In the genomic region with DNA sequence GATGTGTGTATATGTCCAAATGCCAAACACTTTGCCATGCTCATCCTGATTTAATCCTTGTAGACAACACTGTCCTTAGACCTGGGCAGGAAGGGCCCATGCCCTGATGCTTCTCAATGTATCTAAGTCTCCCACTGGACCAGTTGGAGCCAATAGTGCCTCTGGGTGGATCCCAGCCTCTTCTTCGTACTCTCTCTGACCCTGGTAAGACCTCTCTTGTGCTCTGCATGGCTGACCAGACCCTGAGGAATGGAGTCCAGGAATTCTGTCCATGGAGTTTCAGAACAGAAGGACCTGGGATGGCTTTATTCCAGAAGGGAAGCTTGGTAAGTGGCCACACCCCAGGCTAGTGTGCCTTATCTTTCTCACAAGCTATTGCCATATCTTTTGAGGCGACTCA, we compare ENCODE assay signal across 17 mouse cellular contexts.
DNase-seq lines count a peak whose midpoint lies in the region; ATAC-seq and TF ChIP-seq lines count a peak whose summit lies in the region.
"Had no signal": no experiment of that assay in that cellular context is flagged by ENCODE, and none has a peak within 500 bp of the region (broad histone marks: within the 10 kb centered on the region; RNA-seq: fewer than 3 reads in every experiment).

No protein-coding gene starts in this region.

- TF ChIP-seq CTCF in gastrocnemius, adult 2 months (IDR thresholded peaks at IDR 0.05): no peak
- TF ChIP-seq CTCF in heart, postnatal 0 days (IDR thresholded peaks at IDR 0.05; ENCODE audit: low read depth): no peak

- intact Hi-C loops in gastrocnemius, adult 2 months (cut with DNase I): no loop called here
- intact Hi-C loops in gastrocnemius, postnatal 36 days (cut with DNase I): no loop called here

- H3K4me1 ChIP-seq in heart, postnatal 0 days (ENCODE audit: control insufficient read depth, insufficient read depth): peaks cover 50% of the 10 kb centered on the region
- peaks cover 26% of the 10 kb centered on the region for H3K4me1 ChIP-seq in heart, embryonic 11.5 days (ENCODE audit: control insufficient read depth, insufficient read depth, low read length)
- peaks cover 40% of the 10 kb centered on the region for H3K4me1 ChIP-seq in brown adipose tissue, adult 24 weeks (ENCODE audit: control insufficient read depth, insufficient read depth, insufficient read length, low read length)

- 13% methylated on average over 2 of the region's 2 CpGs for WGBS in heart, postnatal 0 days
- 59% methylated on average over 2 of the region's 2 CpGs for WGBS in heart, embryonic 11.5 days (ENCODE audit: insufficient replicate concordance)

- H3K9me3 ChIP-seq in heart, postnatal 0 days (replicated peaks; ENCODE audit: control insufficient read depth, low read length): no peaks in the 10 kb centered on the region
- no peaks in the 10 kb centered on the region for H3K9me3 ChIP-seq in heart, embryonic 11.5 days (replicated peaks; ENCODE audit: control insufficient read depth, low read length)
- H3K9me3 ChIP-seq: embryonic facial prominence, embryonic 12.5 days; kidney, embryonic 15.5 days; limb, embryonic 13.5 days had no signal

- DNase-seq in cerebellum, adult 9-10 months: peak; percentile 76
- DNase-seq in cerebellum, postnatal 10 days: no peak
- DNase-seq in gastrocnemius, adult 2 months: no peak
- DNase-seq in gastrocnemius, postnatal 36 days: no peak
- no peak for DNase-seq in heart, postnatal 0 days (ENCODE audit: low spot score)
- no peak for DNase-seq in spleen, postnatal 36 days (ENCODE audit: low spot score in 2 of 2)
- DNase-seq: kidney, adult 18-20 months had no signal

- no peak overlapping the region for H3K4me3 ChIP-seq in gastrocnemius, adult 2 months
- no peak overlapping the region for H3K4me3 ChIP-seq in heart, postnatal 0 days (ENCODE audit: low read depth, low read length)
- no peak overlapping the region for H3K4me3 ChIP-seq in heart, embryonic 11.5 days (ENCODE audit: low read depth, low read length)
- no peak overlapping the region for H3K4me3 ChIP-seq in brown adipose tissue, adult 24 weeks (ENCODE audit: insufficient read depth, low read depth, low read length)
- H3K4me3 ChIP-seq: embryonic facial prominence, embryonic 12.5 days; kidney, embryonic 15.5 days; limb, embryonic 13.5 days had no signal

- no peak for TF ChIP-seq EP300 in heart, postnatal 0 days (IDR thresholded peaks at IDR 0.05; ENCODE audit: low read depth)

- no peak overlapping the region for H3K9ac ChIP-seq in heart, postnatal 0 days (replicated peaks; ENCODE audit: low read depth, low read length)
- H3K9ac ChIP-seq in heart, embryonic 11.5 days (ENCODE audit: low read depth, low read length): no peak overlapping the region
- H3K9ac ChIP-seq: embryonic facial prominence, embryonic 12.5 days; kidney, embryonic 15.5 days; limb, embryonic 13.5 days had no signal

- no peaks in the 10 kb centered on the region for H3K27me3 ChIP-seq in heart, postnatal 0 days (ENCODE audit: control insufficient read depth, insufficient read depth, low read length)
- H3K27me3 ChIP-seq in heart, embryonic 11.5 days (ENCODE audit: control insufficient read depth, insufficient read depth, low read length): no peaks in the 10 kb centered on the region
- H3K27me3 ChIP-seq: embryonic facial prominence, embryonic 12.5 days; kidney, embryonic 15.5 days; Patski had no signal

- ATAC-seq in heart, postnatal 0 days (ENCODE audit: insufficient read depth, low read depth): no peak
- no peak for ATAC-seq in heart, embryonic 11.5 days (replicated peaks; ENCODE audit: insufficient number of reproducible peaks, low FRiP score, low TSS enrichment)
- ATAC-seq: hindbrain, embryonic 16.5 days; midbrain, embryonic 16.5 days; Patski had no signal

- H3K27ac ChIP-seq in gastrocnemius, adult 2 months: peak overlapping the region; percentile 67
- H3K27ac ChIP-seq in heart, postnatal 0 days (ENCODE audit: low read depth): peak overlapping the region; percentile 60
- no peak overlapping the region for H3K27ac ChIP-seq in heart, embryonic 11.5 days (ENCODE audit: low read depth, low read length)
- H3K27ac ChIP-seq in brown adipose tissue, adult 24 weeks (replicated peaks; ENCODE audit: low read depth, low read length): peak overlapping the region; percentile 88
- H3K27ac ChIP-seq: embryonic facial prominence, embryonic 12.5 days; limb, embryonic 13.5 days had no signal

- H3K4me2 ChIP-seq in heart, postnatal 0 days (ENCODE audit: low read depth, low read length): no peak overlapping the region
- no peak overlapping the region for H3K4me2 ChIP-seq in heart, embryonic 11.5 days
- H3K4me2 ChIP-seq: embryonic facial prominence, embryonic 12.5 days; kidney, embryonic 15.5 days; limb, embryonic 13.5 days; liver, embryonic 11.5 days; midbrain, embryonic 11.5 days had no signal

- H3K36me3 ChIP-seq in heart, postnatal 0 days (replicated peaks; ENCODE audit: control insufficient read depth, insufficient read depth, low read length): no peaks in the 10 kb centered on the region
- no peaks in the 10 kb centered on the region for H3K36me3 ChIP-seq in heart, embryonic 11.5 days (ENCODE audit: control insufficient read depth, insufficient read depth, low read length)
- H3K36me3 ChIP-seq: embryonic facial prominence, embryonic 12.5 days; kidney, embryonic 15.5 days; limb, embryonic 13.5 days had no signal
